Mouse (Mus musculus) layer of hippocampus, postnatal 25 days (tissue): ENCODE data around the gene Afm. TPM values are rescaled to one million over a fixed set of nuclear protein-coding genes. Genes with fewer than 3 reads are reported as not detected.

Source experiments
- DNase-seq, 2 experiments: peaks; one replicate each; pipeline ENCODE4 v3.0.0; 2022; ENCODE audit warnings: mixed read lengths in 2 of 2, low spot score in 1 of 2; ENCODE audit errors: extremely low spot score in 1 of 2
- total RNA-seq, 2 experiments: library from RNA; stranded (reverse); gene quantifications; 2 replicates each; pipeline ENCODE4 v1.2.3; 2021

Afm gene
- total RNA-seq, 2 experiments from 2014 or later, result not detected

GRCm38 (mm10) chr5:90515561-90515960, 3.2 kb upstream of the Afm start:
- no peak for DNase-seq

DNA sequence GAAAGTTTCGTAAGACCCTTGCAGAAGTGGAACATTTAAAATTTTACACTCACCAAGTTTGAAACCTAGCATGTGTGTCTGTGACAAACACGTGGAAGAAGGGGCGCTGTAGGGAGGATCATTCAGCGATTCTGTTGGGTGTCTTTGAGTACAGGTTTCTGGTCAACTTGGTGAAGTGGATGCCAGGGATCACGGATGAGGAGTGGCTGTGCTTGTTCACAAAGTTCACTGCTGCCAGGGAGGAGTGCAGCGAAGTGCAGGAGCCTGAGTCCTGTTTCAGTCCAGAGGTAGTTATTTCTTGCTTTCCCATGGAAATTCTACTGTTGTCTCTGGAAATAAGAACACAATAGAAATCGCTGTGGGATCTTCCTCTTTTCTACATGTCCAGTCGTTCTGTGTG, 32.5 kb downstream of the Afm start:
- no peak for DNase-seq

DNA sequence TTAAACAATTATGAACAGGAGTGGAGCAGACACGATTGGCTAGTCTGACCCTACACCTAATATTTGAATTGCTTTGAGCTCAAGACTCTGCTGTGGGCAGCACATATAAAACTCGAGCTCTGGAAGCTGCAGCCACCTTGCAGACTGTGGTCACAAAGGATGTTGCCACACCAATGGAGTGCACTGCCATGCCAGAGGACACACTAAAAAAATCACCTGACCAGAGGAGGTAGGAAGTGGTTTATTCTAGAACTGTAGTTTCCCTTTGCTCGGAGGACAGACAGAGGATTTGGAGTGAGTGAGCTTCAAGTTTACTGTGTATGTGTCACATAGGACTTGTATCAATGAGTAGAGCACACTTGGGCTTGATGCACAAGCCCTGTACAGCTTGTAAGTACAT, 37.3 kb downstream of the Afm start:
- no peak for DNase-seq

- DNase-seq, result no peak
These were observed 42.0 kb downstream of the Afm start, which contains the start of gene 5830473C10Rik for GRCm38 (mm10) chr5:90560743-90561142. Gene 5830473C10Rik (plus strand): TSS chr5:90561107.

- no peak for DNase-seq
These were observed 43.1 kb downstream of the Afm start for GRCm38 (mm10) chr5:90561721-90562275.

GRCm38 (mm10) chr5:90562880-90563279, 44.1 kb downstream of the Afm start:
- no peak for DNase-seq

- DNase-seq, result no peak
These were observed 45.4 kb downstream of the Afm start for GRCm38 (mm10) chr5:90564161-90564560.

GRCm38 (mm10) chr5:90565205-90565604, 46.5 kb downstream of the Afm start:
- DNase-seq, result no peak

DNA sequence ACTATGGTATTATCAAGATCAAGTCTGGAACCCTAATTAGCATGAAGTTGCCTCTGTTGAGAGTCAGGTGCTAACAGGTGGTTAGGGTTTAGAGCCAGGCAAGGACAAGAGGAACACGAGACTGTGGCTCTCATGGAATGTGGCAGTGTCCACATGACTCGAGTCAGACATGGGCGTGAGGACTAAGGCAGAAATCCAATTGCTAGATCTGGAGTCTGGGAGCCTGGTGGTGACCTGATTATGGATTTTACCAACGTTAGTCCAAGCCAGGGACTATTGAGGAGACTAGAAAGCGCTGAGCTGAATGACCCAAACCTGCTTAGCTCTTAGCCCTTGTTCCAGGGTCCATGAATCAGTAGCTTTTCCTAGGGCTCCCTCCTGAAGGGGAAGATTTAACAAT, 49.1 kb downstream of the Afm start:
- no peak for DNase-seq

GRCm38 (mm10) chr5:90568338-90568737, 49.6 kb downstream of the Afm start:
- DNase-seq, result no peak

DNA sequence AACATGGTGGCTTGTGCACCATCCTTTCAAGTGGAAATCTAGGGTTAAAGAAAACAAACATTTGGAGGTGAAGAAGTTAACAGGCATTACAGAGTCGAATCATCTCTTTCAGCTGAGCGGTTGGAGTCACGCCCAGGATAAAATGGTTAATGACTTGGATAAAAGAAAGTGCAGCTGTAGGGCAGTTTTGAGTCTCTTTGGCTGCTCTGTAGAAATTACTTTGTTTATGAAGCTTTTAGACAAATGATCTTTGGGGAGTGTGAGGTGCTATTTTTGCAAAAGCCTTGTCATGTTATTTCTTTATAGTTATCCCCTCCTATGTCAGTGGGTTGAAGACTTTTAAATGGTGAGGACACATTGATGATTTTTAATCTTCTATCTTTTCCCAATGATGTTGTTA, 52.5 kb downstream of the Afm start:
- no peak for DNase-seq

GRCm38 (mm10) chr5:90577751-90578150, 59.0 kb downstream of the Afm start:
- DNase-seq, result no peak

GRCm38 (mm10) chr5:90579556-90579955, 60.8 kb downstream of the Afm start:
- no peak for DNase-seq

DNA sequence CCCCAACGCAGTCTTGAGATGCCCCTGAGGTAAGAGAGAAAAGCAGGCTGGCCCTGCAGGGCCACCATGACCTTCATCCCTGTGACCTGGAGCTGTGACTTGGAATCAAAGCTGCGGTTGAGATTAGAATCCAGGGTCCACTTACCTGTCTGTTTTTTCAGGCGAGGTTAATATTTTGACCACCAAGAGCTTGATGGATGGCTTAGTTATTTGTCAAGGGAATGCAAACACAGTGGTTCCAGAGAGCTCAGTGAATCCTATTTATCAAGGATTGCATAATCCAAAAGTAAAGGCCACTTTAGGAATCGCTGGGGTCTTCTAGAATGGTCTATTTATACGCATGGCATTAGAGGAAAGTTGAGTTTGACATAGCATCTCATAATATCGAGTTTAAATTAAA, 63.4 kb downstream of the Afm start:
- no peak for DNase-seq

DNA sequence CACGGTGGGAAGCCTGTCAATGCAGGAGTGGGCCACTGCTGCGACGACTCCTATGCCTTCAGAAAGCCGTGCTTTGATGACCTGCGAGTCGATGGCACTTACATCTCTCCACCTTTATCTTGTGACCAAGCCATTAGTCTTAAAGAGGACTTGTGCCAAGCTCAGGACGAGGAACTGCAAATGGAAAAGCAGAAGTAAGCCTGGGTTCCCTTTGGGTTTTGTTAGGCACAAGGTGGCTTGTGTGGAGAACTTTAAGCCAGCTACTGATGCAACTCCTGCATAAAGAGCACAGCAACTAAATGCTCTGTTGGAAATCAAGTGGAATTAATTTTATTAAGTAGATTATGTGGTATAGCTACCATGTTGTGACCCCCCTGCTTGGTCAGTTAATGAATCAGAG, 66.1 kb downstream of the Afm start:
- DNase-seq, result no peak

DNA sequence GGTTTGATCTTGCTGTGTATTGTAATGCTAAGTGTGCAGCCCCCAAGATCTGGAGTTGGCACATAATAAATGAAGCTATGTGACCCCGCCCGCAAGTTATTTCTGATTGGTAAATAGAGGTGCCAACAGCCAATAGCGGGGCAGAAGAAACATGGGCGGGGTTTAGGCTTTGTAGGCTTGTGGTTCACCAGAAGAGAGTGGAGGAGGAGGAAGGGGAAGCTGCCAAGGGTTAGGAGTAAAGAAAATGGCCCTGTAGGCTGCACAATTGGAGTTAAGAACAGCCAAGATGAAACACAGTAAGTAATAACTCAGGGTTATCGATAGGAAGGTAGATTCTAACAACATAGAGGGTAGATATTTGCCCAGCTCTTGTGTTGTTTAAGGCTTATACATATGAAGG, 67.8 kb downstream of the Afm start:
- no peak for DNase-seq

- no peak for DNase-seq
These were observed 69.4 kb downstream of the Afm start for GRCm38 (mm10) chr5:90588104-90588503.

DNA sequence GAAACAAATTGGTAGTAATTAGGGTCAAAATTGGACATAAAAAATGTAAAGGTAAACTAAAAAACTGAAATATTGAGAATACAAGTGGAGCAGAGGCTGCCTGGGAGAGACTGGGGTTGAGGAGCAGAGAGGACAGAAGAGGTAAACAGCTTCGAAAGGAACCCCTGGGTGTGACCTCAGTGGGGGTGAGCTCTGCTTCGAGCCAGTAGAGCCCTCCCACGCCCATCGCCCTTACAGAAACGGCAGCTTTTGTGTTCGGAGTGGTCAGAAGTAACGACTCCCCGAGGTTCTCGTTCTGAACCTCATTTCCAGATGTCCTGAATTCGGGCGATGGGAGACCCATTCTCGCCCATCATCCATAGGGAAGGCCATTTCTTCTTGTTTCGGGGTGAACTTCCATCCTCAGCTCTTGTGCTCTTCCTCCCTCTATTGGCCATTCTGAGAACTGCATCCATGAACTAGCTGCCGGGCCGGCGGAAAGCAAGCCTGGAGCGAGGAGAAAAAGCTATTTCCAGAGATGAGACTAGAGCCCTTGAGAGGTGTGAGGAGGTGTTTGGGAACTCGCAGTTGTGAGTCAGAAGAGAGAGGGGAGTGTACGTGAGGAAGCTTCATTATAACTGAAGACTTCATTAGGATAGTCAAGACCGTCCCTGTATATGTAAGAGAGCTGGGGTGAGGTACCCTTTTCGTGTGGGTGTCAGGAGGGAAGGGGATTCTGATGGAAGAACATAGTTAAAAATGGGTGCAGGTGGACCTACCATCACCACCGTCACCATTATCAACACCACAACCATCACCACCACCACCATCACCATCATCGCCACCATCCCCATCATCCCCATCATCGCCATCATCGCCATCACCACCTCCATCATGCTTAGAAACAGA, 70.2 kb downstream of the Afm start:
- peak; percentile 56 to 75 for DNase-seq

DNA sequence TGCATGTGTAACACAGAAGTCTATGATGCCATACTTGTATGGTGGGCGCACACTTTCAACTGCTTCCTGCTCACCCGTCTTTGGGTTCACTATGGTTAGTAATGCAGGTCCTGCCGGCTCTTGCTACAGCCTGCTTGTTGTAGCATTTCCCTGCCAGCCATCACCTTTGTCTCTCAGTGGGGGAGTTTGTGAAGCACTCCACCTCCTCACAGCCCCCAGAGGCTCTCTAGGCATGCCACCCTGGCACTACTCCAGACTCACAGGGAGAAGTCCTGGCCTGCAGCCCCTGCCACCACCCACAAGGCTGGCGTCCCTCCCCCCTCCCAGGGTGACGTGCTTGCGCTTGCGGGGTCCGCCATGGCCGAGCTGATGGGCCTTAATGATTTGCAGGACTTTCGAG, 71.9 kb downstream of the Afm start:
- DNase-seq, result no peak

- no peak for DNase-seq
These were observed 73.2 kb downstream of the Afm start for GRCm38 (mm10) chr5:90591936-90592335.

GRCm38 (mm10) chr5:90594945-90595344, 76.2 kb downstream of the Afm start:
- no peak for DNase-seq

DNA sequence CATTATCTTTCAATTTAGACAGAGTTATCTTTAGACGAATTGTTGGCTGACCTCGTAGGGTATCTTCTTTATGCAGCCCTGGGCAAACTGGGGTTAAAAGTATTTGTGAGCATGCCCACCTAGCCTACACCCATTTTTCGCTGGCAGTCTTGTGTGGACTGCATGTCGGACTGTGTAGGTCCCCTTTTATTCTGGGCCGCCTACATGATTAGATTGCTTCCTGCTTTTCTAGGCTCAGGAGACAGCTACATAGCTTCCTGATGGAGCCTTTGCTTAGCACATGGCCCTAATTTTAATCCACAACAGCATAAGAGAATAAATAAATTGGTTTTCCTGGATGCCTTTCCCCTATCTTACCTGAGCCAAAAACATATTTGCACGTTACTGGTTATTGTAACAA, 77.4 kb downstream of the Afm start:
- DNase-seq, result no peak
